Mouse (Mus musculus) cerebral cortex, adult 2 months (tissue): ENCODE results near the gene Fam178b.

Source experiments
- WGBS: fragments of 180-500 bp; shearing (Covaris S2); methylation state at CpG from one replicate; pipeline ENCODE4 v1.1.7; 2018; 5-methylcytosine and 5-hydroxymethylcytosine counted together

Fam178b gene

DNA sequence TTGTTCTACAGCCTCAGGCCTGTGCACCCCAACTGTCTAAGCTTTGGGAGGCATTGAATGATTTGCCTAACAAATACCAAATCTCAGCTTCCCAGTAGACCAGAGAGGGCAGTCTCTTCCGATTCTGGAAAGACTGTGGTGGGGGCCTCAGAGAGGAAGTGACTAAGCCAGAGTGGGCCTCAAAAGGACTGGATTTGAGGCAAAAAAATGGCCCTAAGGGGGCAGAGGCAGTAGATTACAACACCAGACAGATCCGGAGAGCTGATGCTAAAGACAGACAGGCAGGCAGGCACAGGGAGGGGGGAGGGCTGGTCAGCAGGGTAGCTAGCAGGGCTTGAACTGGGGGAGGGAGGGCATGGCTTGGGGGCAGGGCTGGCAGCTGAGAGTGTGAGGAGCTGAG lies 116.6 kb downstream of the Fam178b start:
- 37% methylated on average over 2 of the region's 2 CpGs for WGBS

DNA sequence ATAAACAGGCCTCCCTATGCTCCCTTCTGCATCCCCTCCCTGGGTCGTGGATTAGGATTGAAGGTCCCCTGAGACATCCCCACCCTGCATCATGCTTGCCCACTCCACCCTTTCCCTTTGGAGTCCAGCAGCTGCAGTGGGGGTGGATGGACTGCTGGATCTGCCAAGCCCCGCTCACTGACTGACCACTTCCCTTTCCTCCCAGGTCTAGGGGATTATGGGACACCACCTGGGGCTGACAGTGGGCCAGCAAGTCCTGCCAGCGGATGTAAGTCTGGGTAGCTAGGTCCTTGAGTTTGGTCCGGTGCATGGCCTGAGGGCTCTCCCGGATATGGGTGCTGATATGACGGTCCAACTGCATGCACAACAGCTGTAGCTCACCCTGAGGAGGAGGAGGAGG lies 118.9 kb downstream of the Fam178b start:
- 88% methylated on average over 6 of the region's 6 CpGs for WGBS

DNA sequence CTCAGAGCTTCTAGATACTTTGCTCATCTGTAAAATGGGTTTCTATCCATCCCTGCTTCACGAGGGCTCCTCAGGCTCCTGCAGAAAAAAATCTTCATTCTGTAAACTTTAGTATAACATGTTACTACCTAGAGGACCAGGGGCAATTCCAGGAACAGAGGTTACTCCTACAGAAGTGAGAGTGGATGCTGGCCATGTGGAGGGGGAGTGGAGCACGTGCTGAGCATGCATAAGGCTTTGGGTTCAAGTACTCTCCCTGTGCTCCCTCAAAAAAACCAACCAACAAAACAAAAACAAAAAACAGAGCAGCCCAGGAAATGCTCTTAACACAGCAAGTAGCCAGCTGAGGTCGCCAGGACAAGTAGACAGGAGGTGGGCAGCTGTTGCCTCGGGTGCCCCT lies 119.4 kb downstream of the Fam178b start:
- WGBS, result 86% methylated on average over 4 of the region's 4 CpGs

DNA sequence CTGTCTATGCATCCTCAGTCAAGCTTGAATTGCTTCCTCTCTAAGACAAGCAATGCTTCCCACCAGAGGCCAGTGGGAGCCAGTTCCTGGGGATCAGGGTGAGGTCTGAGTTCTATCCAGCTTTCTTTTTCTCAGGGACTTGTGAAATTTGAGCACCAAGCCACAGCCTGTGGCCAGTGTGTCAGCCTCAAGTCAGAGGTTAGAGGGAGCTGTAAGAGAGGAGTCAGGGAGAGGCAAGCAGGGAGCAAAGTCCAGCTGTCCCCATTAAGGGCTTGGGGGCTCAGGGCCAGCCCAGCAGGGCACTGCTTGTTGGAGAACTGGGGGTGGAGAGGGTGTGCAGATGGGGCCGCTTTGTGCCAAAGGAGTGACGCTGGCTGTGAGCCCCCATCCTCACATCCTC lies 119.8 kb downstream of the Fam178b start:
- WGBS, result 88% methylated on average over 2 of the region's 2 CpGs

DNA sequence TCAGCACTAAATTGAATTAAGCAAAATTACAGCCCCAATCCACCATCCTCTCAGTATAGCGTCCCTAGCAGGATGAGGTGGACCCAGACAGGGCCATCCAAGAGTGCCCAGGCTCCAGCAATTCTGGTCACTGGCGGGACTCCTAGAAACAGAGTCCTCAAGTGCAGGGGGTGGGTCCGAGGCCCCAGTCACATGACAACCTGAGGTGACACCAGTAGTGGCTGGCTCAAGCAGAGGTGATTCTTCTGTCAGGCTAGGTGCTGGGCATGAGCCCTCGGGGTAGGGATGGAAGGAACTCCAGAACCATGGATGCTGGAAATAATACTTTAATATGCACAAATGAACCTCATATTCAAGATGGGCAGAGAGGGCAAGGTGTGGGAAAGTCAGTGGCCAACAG lies 120.6 kb downstream of the Fam178b start:
- WGBS, result 86% methylated on average over 4 of the region's 4 CpGs

DNA sequence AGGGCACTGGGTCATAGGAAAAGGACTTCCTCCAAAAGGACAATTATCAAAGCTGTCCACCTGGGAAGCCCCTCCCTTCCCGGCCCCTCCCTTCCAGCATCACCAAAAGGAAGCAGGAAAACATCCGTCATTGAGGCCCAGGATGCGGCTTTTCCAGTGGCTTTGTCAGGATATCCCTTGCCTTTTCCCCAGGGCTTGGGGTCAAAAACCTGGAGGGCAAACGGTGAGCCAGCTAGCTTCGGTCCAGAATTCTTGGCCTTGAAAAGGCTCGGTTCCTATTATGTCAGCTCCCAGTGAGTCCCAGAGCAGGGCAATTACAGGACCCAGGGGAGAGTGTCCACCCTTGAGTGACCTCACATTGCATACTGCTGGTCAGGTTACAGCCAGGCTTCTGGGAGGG lies 122.1 kb downstream of the Fam178b start:
- WGBS, result 80% methylated on average over 6 of the region's 6 CpGs

DNA sequence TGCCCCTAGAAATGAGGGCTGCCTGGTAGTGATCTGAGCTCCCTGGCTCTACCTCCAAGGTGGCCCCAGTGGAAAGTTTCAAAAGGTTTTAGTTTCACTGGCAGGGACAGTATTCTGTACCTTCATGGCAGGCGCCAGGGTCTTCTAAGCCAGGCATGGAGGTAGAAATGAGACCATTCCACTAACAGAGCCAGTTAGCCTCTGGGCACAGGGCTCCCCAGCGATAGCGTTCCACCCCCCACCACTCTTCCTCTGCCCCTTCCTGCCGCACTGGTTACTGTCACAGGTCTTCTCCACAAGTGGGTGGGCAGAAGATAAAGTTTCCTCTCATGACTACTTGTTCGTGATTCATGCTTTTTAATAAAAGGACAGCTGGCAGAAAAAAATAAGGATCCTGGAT lies 123.1 kb downstream of the Fam178b start:
- 77% methylated on average over 5 of the region's 5 CpGs for WGBS

DNA sequence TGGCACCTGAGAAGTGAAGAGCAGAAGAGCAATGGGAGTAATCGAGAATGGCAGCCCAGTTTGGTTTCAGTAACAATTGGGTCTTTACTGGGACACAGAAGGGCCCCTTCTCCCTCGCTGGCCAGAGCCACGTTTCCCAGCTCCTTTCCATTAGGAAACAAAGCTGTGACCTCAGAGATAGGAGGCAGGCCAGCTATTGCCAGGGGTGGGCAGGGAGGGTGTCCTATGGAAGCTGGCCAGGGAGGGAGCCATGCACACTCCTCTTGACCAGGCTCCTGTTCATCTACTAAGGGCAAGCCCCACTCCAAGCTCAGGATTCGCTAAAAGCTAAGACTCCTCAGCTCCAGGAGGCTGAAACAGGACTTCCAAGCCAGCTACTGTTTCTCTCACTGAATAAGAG lies 123.7 kb downstream of the Fam178b start:
- WGBS, result 76% methylated on average over 4 of the region's 4 CpGs

DNA sequence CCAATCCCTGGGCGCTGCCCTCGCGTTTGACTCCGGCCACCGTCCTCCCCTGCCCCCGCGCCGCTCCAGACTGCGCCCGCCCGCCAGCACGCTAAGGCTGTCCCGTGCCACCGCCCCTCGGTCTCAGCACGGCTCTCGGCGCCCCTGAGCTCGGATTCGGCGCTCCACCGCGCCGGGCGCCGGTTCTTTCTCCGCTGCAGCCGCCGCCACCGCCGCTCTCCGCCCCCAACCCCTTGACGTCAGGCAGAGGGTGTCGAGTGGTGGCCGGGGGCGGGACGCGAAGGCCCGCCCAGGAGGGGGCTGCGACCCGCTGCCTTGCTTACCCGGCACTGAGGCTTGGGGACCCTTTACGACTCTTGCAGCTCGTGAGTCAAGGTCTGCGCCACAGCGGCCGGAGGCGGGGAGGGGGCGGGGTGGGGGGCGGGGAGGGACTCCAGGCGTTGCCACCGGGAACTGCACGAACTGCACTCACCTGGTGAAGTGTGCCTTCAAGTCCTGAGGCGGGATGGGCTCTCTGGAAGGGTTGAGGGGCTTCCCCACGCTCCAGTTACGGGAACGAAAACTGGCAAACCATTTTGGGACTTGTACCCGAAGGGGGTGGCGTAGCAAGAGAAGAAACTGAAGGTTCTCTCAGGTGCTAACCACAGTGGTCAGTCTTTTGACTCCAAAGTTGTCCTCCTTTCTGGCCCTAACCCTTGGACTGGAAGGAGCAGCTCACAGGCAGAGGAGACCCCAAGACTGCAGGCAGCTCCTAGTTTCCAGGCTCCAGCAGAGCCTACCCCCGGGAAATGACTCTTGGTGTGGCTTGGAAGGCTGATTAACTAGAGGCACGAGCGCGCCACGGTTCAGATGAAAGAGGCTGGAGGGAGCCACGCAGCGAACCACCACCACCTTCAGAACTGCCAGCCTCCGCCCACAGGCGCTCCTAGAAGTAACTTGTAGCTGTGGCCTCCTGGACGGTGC lies 124.7 kb downstream of the Fam178b start, which contains the start of gene Sema4c:
Sema4c (minus strand) TSS at position 319 of the 963 bp plus-strand sequence.
- WGBS, result 3% methylated on average over 68 of the region's 69 CpGs

DNA sequence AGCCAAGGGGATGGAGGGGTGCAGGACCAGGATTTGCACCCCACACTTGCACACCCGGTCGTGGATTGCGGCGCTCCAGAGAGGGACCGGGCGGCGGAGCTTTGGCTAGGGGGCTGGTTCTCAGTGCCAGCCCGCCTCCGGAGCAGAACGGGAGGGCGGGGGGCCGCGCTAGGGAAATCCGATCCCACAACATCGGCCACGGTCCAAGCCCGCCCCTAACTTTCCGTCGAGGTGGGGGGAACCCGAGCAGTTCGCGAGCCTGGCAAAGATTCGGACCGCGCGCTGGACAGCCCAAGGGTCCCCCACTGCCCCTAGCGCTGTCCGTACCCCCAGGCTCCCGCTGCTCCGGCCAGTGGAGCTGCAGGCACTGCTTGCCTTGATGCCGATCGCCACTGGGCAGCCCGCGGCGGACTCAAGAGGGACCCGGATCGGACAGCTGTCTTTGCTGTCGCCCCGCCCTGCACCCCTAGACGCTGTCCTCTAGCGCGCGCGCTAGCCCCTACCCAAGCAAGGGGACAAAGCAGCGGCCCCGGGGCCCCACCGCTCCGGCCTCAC lies 125.4 kb downstream of the Fam178b start:
- under 1% methylated on average over 48 of the region's 48 CpGs for WGBS

DNA sequence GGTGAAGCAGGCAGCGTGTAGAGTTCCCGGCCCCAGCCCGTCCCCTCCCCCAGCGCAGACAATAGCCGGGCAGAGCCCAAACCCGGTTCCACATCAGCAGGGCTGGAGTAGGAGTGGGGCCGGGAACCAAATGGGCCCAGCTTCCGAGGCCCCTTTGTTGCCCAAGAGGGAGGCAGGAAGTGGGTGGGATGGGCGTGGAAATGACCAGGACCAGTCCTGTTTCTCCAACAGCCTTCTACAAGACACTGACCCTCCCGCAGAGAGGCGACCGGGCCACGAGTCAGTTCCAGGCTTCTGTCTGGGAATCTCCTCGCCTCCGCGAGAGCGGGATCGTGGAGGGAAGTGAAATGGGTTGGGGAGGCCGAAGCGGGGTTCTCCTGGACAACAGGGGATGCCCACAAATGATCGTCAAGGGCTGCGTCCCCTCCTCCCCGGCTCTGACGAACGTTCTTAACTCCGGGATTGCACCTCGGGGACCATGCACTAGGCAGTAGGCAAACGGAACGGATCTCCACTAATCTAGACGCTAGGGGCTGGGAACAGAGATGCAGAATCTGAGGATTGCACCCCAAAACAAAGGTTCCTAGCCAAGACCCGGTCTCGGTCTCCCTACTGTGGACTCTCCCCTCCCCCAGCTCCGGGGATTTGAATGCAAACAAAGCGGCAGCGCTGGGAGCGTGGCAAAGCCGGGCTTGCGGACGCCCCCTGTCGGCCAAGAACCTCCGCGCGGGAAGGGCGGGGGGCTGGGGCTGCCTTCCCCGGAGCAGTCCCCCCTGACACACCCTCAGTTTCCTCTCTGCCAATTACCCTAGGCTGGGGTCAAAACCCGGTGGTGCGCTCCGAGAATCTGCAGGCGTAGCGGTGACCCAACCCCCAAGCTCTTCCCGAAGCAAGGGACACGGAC lies 126.2 kb downstream of the Fam178b start:
- under 1% methylated on average over 52 of the region's 52 CpGs for WGBS

DNA sequence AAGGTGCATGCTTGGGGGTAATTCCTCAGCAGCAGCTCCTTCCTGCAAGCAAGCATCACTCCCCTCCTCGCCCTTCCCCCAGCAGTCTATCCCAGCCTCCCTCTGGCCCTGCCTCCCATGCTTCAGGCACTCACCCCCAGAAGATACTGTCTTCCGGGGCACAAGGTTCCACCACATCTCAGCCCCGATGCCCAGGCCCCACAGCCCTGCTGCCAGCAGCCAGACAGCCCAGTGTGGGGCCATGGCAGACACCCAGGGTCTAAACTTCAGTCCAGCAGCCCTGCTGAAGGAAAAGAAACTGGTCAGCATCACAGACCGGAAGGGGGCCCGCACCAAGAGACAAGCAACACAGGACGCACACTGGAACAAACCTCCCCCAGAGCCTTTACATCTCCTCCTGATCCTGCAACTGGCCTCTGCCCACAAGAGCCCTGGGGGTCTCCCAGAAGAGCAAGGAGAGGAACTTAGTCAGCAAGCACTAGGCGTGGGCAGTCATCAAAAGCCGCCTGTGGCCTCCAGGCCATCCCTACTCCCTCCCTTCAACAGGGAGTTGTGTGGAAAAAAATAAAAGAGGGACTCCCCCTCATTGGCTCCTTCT lies 127.1 kb downstream of the Fam178b start:
- 14% methylated on average over 8 of the region's 8 CpGs for whole genome bisulfite sequencing

DNA sequence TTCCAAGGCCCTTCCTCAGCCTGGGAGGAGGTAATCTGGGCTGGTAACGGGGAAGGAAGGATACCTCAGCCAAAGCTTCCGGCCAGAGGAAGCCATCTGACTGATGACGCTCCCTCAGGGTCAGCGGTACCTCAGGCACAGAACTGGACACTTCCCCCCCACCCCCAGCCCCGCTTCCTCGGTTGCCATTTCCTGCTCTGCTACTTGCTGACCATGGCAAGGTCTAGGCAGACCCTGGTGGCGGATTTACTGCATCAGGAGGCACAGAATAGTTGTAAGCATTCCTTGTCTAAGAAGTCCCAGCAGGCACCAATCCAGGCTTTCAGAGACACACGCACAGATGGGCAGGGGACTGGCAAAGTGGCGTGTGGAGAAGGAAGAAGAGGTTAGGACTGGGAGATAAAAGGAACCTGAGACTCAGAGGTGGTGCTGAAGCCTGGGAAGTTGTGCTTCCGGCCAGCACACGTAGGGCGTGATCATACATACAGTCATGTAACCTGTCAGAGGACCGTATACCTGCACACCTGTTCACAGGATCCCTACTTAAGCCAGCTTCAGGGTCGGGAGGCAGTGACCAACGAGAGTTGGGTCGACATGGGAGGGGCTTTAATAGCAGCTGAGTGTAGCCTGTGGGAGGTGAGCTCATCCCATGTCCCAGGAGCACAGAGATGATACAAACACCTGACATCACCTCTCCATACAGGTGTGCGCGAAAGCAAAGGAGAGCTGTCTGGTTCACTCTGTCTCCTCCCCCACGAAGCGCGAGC lies 128.2 kb downstream of the Fam178b start:
- WGBS, result 73% methylated on average over 21 of the region's 21 CpGs

DNA sequence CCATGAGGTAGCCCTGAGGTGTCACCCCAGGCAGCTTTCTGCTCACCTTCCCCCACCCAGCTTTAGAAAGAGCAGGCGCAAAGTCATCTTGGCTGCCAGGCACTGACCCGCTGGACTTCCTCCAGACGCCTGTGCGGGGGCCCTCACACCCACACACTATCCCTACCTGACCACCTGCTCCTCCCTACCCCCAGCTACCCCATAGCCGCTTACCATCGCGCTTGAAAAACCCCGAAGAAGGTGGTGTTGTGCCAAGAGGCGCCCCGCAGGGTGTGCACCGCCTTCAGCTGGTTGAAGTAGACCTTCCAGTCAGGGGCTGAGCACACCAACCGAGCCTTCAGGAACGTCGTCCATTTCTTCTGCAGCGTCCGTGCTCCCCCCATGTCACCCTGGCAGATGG lies 130.5 kb downstream of the Fam178b start:
- 70% methylated on average over 16 of the region's 16 CpGs for WGBS

DNA sequence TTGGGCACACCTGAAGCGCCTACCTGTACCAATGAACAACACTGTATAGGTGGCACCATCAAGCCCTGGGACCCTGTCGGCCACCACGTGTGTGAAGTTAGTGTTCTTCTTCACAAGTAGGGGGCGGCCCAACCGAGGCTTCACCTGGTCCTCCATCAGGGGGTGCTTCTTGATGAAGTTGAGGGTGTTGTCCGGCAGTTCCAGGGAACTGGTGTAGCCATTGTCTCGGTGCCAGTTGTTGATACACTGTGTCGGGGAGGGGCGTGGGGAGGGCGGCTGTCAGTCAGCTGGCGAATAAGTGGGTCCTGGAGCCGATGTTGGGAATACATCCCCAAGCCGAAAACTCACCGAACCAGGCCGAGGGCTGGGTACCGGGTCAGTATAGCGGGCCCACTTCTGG lies 131.1 kb downstream of the Fam178b start:
- WGBS, result 82% methylated on average over 17 of the region's 17 CpGs

DNA sequence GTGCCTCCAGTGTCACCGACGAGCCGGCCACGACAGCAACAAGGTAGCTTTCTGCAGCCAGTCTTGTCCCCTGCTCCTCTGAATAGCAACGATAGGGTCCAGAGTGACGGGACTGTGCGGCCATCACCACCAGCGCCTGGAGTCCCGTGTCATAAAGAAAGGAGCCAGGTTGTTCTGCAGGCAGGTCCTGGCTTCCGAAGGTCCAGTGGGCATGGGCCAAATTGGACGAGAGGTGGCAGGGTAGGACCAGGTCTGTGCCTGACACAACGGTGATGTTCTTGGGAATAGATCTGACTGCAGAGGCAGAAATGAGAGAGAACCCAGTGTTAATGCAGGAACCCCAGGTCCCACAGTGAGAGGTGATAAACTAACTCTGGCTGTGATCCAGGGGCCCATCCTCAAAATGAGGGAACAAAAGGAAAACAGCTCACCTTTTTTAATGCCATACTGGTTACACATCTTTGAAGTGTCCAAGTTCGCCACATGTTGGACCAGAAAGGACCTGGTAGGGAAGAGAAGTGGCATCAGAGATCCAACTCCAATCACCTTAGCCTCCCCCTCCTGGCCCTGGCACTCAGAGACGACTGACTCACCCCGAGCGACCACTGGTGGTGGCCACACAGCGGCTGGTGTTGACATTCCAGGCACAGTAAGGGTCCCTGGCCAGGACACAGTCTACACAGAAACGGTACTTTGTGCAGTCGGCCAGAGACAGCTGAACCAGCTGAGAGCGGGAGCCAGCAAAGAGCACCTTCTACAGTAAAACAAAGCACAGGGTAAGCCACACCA lies 132.7 kb downstream of the Fam178b start:
- WGBS, result 79% methylated on average over 20 of the region's 20 CpGs

DNA sequence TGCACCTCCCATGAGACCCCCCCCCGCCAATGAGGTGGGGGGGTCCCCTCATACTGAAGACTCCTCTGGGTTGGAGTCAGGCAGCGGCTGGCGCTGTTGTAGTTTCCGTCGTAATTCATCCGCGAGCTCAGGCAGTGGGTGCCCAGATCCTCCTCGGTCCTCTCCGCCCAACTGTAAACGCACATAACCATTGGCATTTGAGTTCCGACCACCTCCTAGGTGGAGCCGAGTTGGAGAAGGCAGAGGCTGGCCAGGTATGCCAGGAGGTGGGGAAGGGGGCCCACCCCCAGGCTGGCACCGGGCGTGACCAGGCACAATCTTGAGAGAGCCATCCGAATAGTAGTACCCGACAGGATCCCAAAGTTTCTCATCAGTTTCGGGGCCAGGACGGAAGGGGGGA lies 133.5 kb downstream of the Fam178b start:
- 83% methylated on average over 18 of the region's 18 CpGs for WGBS

DNA sequence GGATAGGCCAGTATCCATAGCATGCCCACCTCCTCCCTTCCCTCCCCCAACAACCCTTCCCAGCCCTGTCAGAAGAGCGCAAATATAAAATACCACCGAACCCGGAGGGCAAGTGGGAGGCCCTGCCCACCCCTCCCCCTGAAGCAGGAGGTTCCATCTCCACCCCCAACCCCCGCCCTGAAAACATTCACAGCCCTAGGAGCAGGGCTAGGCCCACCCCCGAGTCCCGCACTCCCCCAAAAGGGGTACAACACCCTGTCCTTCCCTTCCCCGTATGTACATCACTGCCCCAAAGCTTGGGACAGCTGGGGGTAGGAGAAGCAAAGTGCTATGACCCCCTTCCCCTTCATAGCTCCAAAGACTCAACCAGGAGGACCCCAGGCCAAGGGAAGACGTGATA lies 134.2 kb downstream of the Fam178b start:
- WGBS, result 55% methylated on average over 8 of the region's 8 CpGs

DNA sequence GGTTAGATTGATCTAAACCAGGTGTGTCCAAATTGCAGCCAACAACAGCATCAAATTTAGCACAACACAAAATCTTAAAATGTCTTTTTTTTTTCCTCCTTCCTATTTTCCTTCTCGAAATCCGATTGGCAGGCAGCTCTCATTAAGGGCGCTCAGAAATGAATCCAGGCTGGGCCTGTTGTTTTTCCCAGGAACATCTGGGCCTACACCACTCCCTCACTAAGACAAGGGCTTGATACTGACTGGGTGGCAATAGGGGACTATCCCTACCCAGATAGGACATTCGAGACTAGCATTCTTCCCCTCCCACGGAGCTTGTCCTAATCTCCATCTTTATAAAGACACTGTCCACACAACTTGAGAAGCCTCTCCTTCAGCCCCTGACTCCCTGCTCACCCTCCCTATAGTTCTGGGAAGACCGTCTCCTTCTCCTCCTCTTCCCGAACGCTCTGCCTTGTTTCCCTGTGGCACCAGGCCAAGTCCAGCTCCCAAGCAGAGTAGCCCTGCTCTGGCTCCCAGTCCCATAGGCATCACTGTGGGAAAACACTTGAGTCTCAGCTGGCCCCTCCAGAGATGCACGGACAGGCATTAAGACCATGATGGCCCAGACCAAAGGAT lies 134.9 kb downstream of the Fam178b start:
- 27% methylated on average over 9 of the region's 9 CpGs for WGBS
